Mouse (Mus musculus): ENCODE measurements around the gene Ubtf.

Gene Ubtf

GRCm38 (mm10) chr11:102266631-102267355 lies 52.7 kb downstream of the Ubtf start:
- no peak for DNase-seq (ENCODE audit: low spot score in 2 of 2)

- DNase-seq (ENCODE audit: low spot score in 2 of 2): no peak
These were observed 53.7 kb downstream of the Ubtf start for GRCm38 (mm10) chr11:102265816-102266215.

- no peak for DNase-seq (ENCODE audit: low spot score in 2 of 2)
These were observed 56.3 kb downstream of the Ubtf start for GRCm38 (mm10) chr11:102263211-102263610.

- no peak for DNase-seq (ENCODE audit: low spot score in 2 of 2)
These were observed 61.0 kb downstream of the Ubtf start for GRCm38 (mm10) chr11:102258521-102258920.

- no peak for DNase-seq (ENCODE audit: low spot score in 2 of 2)
These were observed 61.4 kb downstream of the Ubtf start for GRCm38 (mm10) chr11:102258095-102258494.

- DNase-seq (ENCODE audit: low spot score in 2 of 2): no peak
These were observed 62.0 kb downstream of the Ubtf start for GRCm38 (mm10) chr11:102257514-102257913.

All from spleen, postnatal 4 days (tissue).